Comparison of ENCODE assay signal across 23 mouse cellular contexts in genomic region chr17:80501805-80502172, GRCm38 (mm10). TPM values are rescaled to one million over a fixed set of nuclear protein-coding genes. Genes with fewer than 3 reads are reported as not detected.
DNase-seq lines count a peak whose midpoint lies in the region; ATAC-seq and TF ChIP-seq lines count a peak whose summit lies in the region.
"Had no signal": no experiment of that assay in that cellular context is flagged by ENCODE, and none has a peak within 500 bp of the region (broad histone marks: within the 10 kb centered on the region; RNA-seq: fewer than 3 reads in every experiment).

No protein-coding gene starts in this region.

- DNase-seq in A20 (ENCODE audit: low read depth, low spot score), result peak; percentile 47
- DNase-seq in CD4-positive, CD25-positive, alpha-beta regulatory T cell, adult 2 months (ENCODE audit: low read depth, low spot score), result peak; percentile 28
- no peak for DNase-seq in hindbrain, embryonic 11.5 days (ENCODE audit: low spot score)
- DNase-seq in kidney, postnatal 36 days, result no peak
- DNase-seq: cerebellum, adult 11 months; cerebellum, postnatal 10 days; heart, adult 18-20 months; kidney, adult 11 months; layer of hippocampus, postnatal 36 days; lung, adult 18-20 months; lung, postnatal 14 days; right cerebral cortex, adult 18-20 months; thymus, adult 18-20 months had no signal

- no peak overlapping the region for H3K9ac ChIP-seq in hindbrain, embryonic 11.5 days (ENCODE audit: low read depth, low read length)
- H3K9ac ChIP-seq: heart, embryonic 13.5 days; hindbrain, embryonic 15.5 days; neural tube, embryonic 12.5 days; stomach, embryonic 15.5 days had no signal

- peak; percentile 57 for ATAC-seq in megakaryocyte progenitor cell, adult 5-6 weeks (replicated peaks; ENCODE audit: poor library complexity)
- ATAC-seq in hindbrain, embryonic 11.5 days (ENCODE audit: low FRiP score), result no peak
- no peak for ATAC-seq in cerebellum, adult (ENCODE audit: insufficient number of reproducible peaks, low FRiP score, low TSS enrichment)

- no peak overlapping the region for H3K4me2 ChIP-seq in hindbrain, embryonic 11.5 days (replicated peaks; ENCODE audit: low read depth, low read length)
- H3K4me2 ChIP-seq: heart, embryonic 13.5 days; hindbrain, embryonic 15.5 days; neural tube, embryonic 12.5 days; stomach, embryonic 15.5 days had no signal

- TF ChIP-seq POLR2A in bone marrow, adult 2 months (IDR thresholded peaks at IDR 0.05; ENCODE audit: borderline replicate concordance, control insufficient read depth, low read depth, low read length), result no peak

- H3K36me3 ChIP-seq in hindbrain, embryonic 11.5 days (ENCODE audit: control insufficient read depth, insufficient read depth, low read length), result no peaks in the 10 kb centered on the region
- H3K36me3 ChIP-seq: forebrain, embryonic 10.5 days; heart, embryonic 13.5 days; hindbrain, embryonic 15.5 days; neural tube, embryonic 12.5 days; stomach, embryonic 15.5 days had no signal

- no peak for TF ChIP-seq CTCF in bone marrow, adult 2 months (IDR thresholded peaks at IDR 0.05; ENCODE audit: control insufficient read depth, insufficient read depth, low read length)

- peak overlapping the region; percentile 36; the same call in 1 of the 2 replicates for H3K27ac ChIP-seq in bone marrow, adult 2 months (ENCODE audit: control insufficient read depth, insufficient read depth, low read depth, low read length, poor library complexity)
- H3K27ac ChIP-seq in hindbrain, embryonic 11.5 days (ENCODE audit: low read depth, low read length), result no peak overlapping the region
- H3K27ac ChIP-seq: forebrain, embryonic 10.5 days; heart, embryonic 13.5 days; hindbrain, embryonic 15.5 days; kidney, postnatal 0 days; layer of hippocampus, adult 2 months; neural tube, embryonic 12.5 days; stomach, embryonic 15.5 days had no signal

- H3K9me3 ChIP-seq in hindbrain, embryonic 11.5 days (ENCODE audit: control insufficient read depth, low read length), result no peaks in the 10 kb centered on the region
- H3K9me3 ChIP-seq: forebrain, embryonic 10.5 days; heart, embryonic 13.5 days; hindbrain, embryonic 15.5 days; neural tube, embryonic 12.5 days; stomach, embryonic 15.5 days had no signal

- H3K27me3 ChIP-seq in hindbrain, embryonic 11.5 days (ENCODE audit: control insufficient read depth, insufficient read depth, low read length), result no peaks in the 10 kb centered on the region
- H3K27me3 ChIP-seq: heart, embryonic 13.5 days; hindbrain, embryonic 15.5 days; neural tube, embryonic 12.5 days; stomach, embryonic 15.5 days had no signal

- WGBS in bone marrow, adult 2 months, result 11% methylated on average over 2 of the region's 2 CpGs
- 80% methylated on average over 2 of the region's 2 CpGs for WGBS in hindbrain, embryonic 11.5 days

- H3K4me1 ChIP-seq in bone marrow, adult 2 months (ENCODE audit: control insufficient read depth, insufficient read depth, low read length), result peaks cover 5% of the 10 kb centered on the region; the same call in 1 of the 2 replicates
- H3K4me1 ChIP-seq in hindbrain, embryonic 11.5 days (replicated peaks; ENCODE audit: control insufficient read depth, insufficient read depth, low read length), result no peaks in the 10 kb centered on the region
- H3K4me1 ChIP-seq: heart, embryonic 13.5 days; hindbrain, embryonic 15.5 days; neural tube, embryonic 12.5 days; stomach, embryonic 15.5 days had no signal

- H3K4me3 ChIP-seq in bone marrow, adult 2 months (replicated peaks; ENCODE audit: control insufficient read depth, low read depth, low read length), result no peak overlapping the region
- no peak overlapping the region for H3K4me3 ChIP-seq in hindbrain, embryonic 11.5 days (ENCODE audit: low read depth, low read length)
- H3K4me3 ChIP-seq: forebrain, embryonic 10.5 days; heart, embryonic 13.5 days; hindbrain, embryonic 15.5 days; layer of hippocampus, adult 2 months; neural tube, embryonic 12.5 days; stomach, embryonic 15.5 days had no signal

RNA-seq across cellular contexts. Expression of gene Sos1, which starts 21.5 kb away (rescaled TPM):
- 3.9 and 5.5 TPM in 2 replicates for polyA plus RNA-seq in bone marrow, adult 2 months (2011; ENCODE audit: insufficient read depth, insufficient read length, low replicate concordance, missing spikeins)
- total RNA-seq in megakaryocyte progenitor cell, adult 5-6 weeks (2015), result 21.1 and 22.9 TPM in 2 replicates
- 5.7 and 9.0 TPM in 2 replicates for total RNA-seq in megakaryocyte progenitor cell, adult 5-6 weeks (2017)
- polyA plus RNA-seq in hindbrain, embryonic 11.5 days (2014; fragmentation: Nextera tagmentation; extraction: Ambion mirVana), result 9.0 and 11.5 TPM in 2 replicates

Comparison
In these comparisons a context has a peak if more than half of its experiments do, and no peak if none do; other contexts are left out.
1. DNase-seq: peak in A20 (single experiment) and CD4-positive, CD25-positive, alpha-beta regulatory T cell, adult 2 months (single experiment); none in hindbrain, embryonic 11.5 days (single experiment) and kidney, postnatal 36 days (0 of 2).